Mouse (Mus musculus) CH12.LX (cell line): ENCODE measurements at regions not wholly inside any gene's neighbourhood (a gene's known extent, or its start where the extent isn't known, plus 50 kb on each side); places are given as distances from the start of the nearest gene placed in this dataset.

Experiments
- CTCF ChIP-seq, 2 experiments: IDR thresholded peaks in 1 of 2; conservative IDR thresholded peaks in 1 of 2; 2 replicates each; pipeline ENCODE4 v1.5.1; 2011 to 2012; ENCODE audit warnings: low read depth in 2 of 2, low read length in 2 of 2, improper control_type of control experiment in 1 of 2, inconsistent platforms in 1 of 2, mild to moderate bottlenecking in 1 of 2, moderate library complexity in 1 of 2
- EP300 ChIP-seq: IDR thresholded peaks from 2 replicates; pipeline ENCODE4 v1.6.1; 2011; ENCODE audit warnings: low read length, improper control_type of control experiment
- MEF2A ChIP-seq: IDR thresholded peaks from 2 replicates; pipeline ENCODE4 v1.6.1; 2014; ENCODE audit warnings: low read depth, mild to moderate bottlenecking, inconsistent platforms, low read length, improper control_type of control experiment, borderline replicate concordance
- POLR2A ChIP-seq: IDR thresholded peaks from 2 replicates; pipeline ENCODE4 v1.6.1; 2011; ENCODE audit warnings: low read depth, mild to moderate bottlenecking, improper control_type of control experiment, low read length
- ZNF384 ChIP-seq: IDR thresholded peaks from 2 replicates; pipeline ENCODE4 v1.6.1; 2012; ENCODE audit warnings: low read depth, low read length, improper control_type of control experiment, inconsistent platforms

DNA sequence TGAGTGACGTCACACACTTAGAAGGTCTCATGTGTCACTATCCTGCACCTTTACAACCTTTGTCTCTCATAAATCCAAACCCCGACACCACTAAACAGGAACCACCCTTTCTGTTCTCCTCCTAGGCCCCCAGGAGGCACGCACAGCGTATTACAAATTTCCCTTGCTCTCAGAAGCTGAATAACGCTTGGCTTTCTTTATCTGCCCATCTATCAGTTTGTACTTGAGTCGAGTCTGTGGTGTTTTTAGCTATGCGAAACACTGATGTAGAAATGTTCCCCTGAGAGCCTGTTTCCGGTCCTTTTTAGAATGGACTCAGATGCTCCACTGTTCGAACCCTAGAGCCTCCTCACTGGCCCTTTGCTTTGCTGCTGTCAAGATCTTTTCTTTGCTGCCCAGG lies 225.8 kb upstream of the 1700056E22Rik start:
- TF ChIP-seq MEF2A (peak; percentile 55; the same call in 1 of the 2 replicates), POLR2A (no peak), EP300 (peak; percentile 50), CTCF (conservative IDR thresholded peaks at IDR 0.05 in 1 of 2, IDR thresholded peaks at IDR 0.05 in 1 of 2; ENCODE audit: low read depth in 2 of 2, low read length in 2 of 2) (peak in 1 of 2 experiments; percentile 18; a peak in 1 of 4 replicates), ZNF384 (no peak)
